Mouse (Mus musculus) midbrain, postnatal 0 days (tissue): Measurements from ENCODE around the gene Gm36245. TPM values are rescaled to one million over a fixed set of nuclear protein-coding genes. Genes with fewer than 3 reads are reported as not detected.

Experiments used
- ATAC-seq: fragments of 200-750 bp; cut with Nextera tagmentation; 2 replicates; pipeline ENCODE4 v1.8.0; 2017; ENCODE audit warnings: moderate number of reproducible peaks, mild to moderate bottlenecking, moderate TSS enrichment, moderate library complexity; ENCODE audit not compliant: low FRiP score
- DNase-seq: peaks from one replicate; pipeline ENCODE4 v3.0.0-alpha.2; 2015; ENCODE audit warnings: low spot score
- H3K27ac ChIP-seq: fragments of 300-500 bp; sonication (generic); 2 replicates; pipeline ENCODE4 v1.5.1; 2014; ENCODE audit warnings: low read depth, mild to moderate bottlenecking, low read length, mixed read lengths
- H3K27me3 ChIP-seq: fragments of 300-500 bp; sonication (generic); 2 replicates; pipeline ENCODE4 v1.6.1; 2014; ENCODE audit warnings: low read length, control low read depth, mixed read lengths; ENCODE audit not compliant: insufficient read depth
- H3K36me3 ChIP-seq: fragments of 300-500 bp; sonication (generic); 2 replicates; pipeline ENCODE4 v1.6.1; 2014; ENCODE audit warnings: low read length, control low read depth, mixed read lengths; ENCODE audit not compliant: insufficient read depth
- H3K4me1 ChIP-seq: fragments of 300-500 bp; sonication (generic); 2 replicates; pipeline ENCODE4 v1.6.1; 2014; ENCODE audit warnings: mild to moderate bottlenecking, control low read depth, antibody characterized with exemption, low read length, mixed read lengths; ENCODE audit not compliant: insufficient read depth
- H3K4me2 ChIP-seq: fragments of 300-500 bp; sonication (generic); 2 replicates; pipeline ENCODE4 v1.6.1; 2014; ENCODE audit warnings: low read depth, mild to moderate bottlenecking, low read length, mixed read lengths; ENCODE audit not compliant: poor library complexity, severe bottlenecking
- H3K4me3 ChIP-seq: fragments of 300-500 bp; sonication (generic); 2 replicates; pipeline ENCODE4 v1.5.1; 2014; ENCODE audit warnings: low read depth, mild to moderate bottlenecking, low read length, moderate library complexity
- H3K9ac ChIP-seq: fragments of 300-500 bp; sonication (generic); replicated peaks from 2 replicates; pipeline ENCODE4 v1.6.1; 2014; ENCODE audit warnings: mild to moderate bottlenecking, low read length, moderate library complexity, mixed read lengths; ENCODE audit not compliant: poor library complexity, severe bottlenecking
- H3K9me3 ChIP-seq: fragments of 300-500 bp; sonication (generic); 2 replicates; pipeline ENCODE4 v1.6.1; 2016; ENCODE audit warnings: low read length, control low read depth
- CTCF ChIP-seq: IDR thresholded peaks from 2 replicates; pipeline ENCODE4 v1.5.1; 2016; ENCODE audit warnings: antibody characterized with exemption, mild to moderate bottlenecking
- WGBS: fragments of 180-500 bp; shearing (Covaris S2); extraction: QIAGEN DNeasy Blood & Tissue Kit; methylation state at CpG from one replicate; pipeline ENCODE4 v1.1.7; 2014; 5-methylcytosine and 5-hydroxymethylcytosine counted together
- polyA plus RNA-seq: library from polyadenylated mRNA; unstranded; fragments of >200 nt; fragmentation: Nextera tagmentation; extraction: Ambion mirVana; gene quantifications from 2 replicates; pipeline ENCODE4 v1.2.1, GENCODE M21; 2015
- total RNA-seq: library from RNA; depleted of rRNA; stranded (reverse); fragments of >200 nt; gene quantifications from 2 replicates; pipeline ENCODE4 v1.2.3, GENCODE M21; 2014; rRNA removed

Gm36245 gene
- not detected in 2 replicates for total RNA-seq
- not detected in 2 replicates for polyA plus RNA-seq

- no peak for ATAC-seq
- no peaks in the 10 kb centered on the region for H3K27me3 ChIP-seq
- H3K4me1 ChIP-seq = no peaks in the 10 kb centered on the region
- DNase-seq = peak; percentile 9
- no peaks in the 10 kb centered on the region for H3K9me3 ChIP-seq
- no peak within 1 kb of the TSS for H3K27ac ChIP-seq
- no peaks in the 10 kb centered on the region for H3K36me3 ChIP-seq
- no peak for TF ChIP-seq CTCF
- H3K4me2 ChIP-seq = no peak within 1 kb of the TSS
- H3K9ac ChIP-seq = no peak within 1 kb of the TSS
- 72% methylated on average over 1 of the region's 1 CpGs for WGBS
- H3K4me3 ChIP-seq = no peak within 1 kb of the TSS
Observed at GRCm38 (mm10) chr15:77598958-77599357, at the start of gene Gm36245. Gm36245 (plus strand) TSS chr15:77599258.

DNA sequence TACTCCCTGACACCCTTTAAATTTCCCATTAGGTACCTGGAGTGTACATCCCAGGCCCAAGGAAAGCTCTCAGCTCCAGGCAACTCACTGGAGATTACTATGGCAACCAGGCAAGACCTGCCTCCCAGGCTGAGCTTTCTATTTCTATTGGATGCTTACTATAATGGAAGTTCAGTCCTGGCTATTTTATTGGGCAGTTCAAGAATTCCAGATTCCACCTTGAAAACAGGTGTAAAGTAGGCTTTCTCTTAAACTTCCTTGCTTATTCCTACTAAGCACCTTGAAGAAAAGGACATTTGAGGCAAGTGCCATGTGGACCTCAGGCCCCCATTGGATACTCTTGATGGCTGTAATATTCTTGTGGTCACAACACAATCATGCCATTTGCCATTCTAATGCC, 37.3 kb upstream of the Gm36245 start, which contains the start of gene 1700025B11Rik:
Gene 1700025B11Rik (minus strand): TSS at position 101 of the 400 bp plus-strand sequence.
- Histone ChIP-seq H3K27ac (no peak within 1 kb of the TSS), H3K4me2 (no peak within 1 kb of the TSS), H3K4me1 (no peaks in the 10 kb centered on the region), H3K36me3 (no peaks in the 10 kb centered on the region), H3K27me3 (no peaks in the 10 kb centered on the region), H3K9ac (no peak within 1 kb of the TSS), H3K9me3 (no peaks in the 10 kb centered on the region), H3K4me3 (no peak within 1 kb of the TSS)
- DNase-seq (no peak), ATAC-seq (no peak)
- TF ChIP-seq CTCF = no peak

- no peak for ATAC-seq
Observed at GRCm38 (mm10) chr15:77563219-77563618, 35.8 kb upstream of the Gm36245 start.

DNA sequence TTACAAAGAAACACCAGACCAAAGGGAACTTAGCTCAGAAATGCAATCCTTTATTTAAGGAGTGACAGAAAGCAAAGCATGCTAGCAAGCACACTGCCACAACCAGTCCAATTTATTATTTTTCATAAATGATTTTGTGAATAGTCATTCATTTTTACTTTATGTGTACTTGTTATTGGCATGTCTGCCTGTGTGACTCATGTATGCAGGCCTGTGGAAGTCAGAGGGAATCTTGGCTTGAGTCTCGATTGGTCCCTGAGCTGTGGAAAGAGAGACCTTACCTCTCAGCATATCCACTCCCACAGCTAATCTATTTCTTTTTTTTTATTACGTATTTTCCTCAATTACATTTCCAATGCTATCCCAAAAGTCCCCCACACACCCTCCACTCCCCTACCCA, 20.3 kb upstream of the Gm36245 start:
- Histone ChIP-seq H3K9me3 (no peaks in the 10 kb centered on the region; the same call in 1 of the 2 replicates), H3K27me3 (no peaks in the 10 kb centered on the region), H3K4me3 (no peak overlapping the region), H3K9ac (no peak overlapping the region), H3K4me1 (no peaks in the 10 kb centered on the region), H3K27ac (no peak overlapping the region), H3K36me3 (no peaks in the 10 kb centered on the region), H3K4me2 (no peak overlapping the region)
- DNase-seq (no peak), ATAC-seq (no peak)
- no peak for TF ChIP-seq CTCF
- 94% methylated on average over 2 of the region's 2 CpGs for WGBS

More at GRCm38 (mm10) chr15:77563219-77563618, 35.8 kb upstream of the Gm36245 start:
- no peak overlapping the region for H3K27ac ChIP-seq
- no peak for DNase-seq
- peak; percentile 56 for TF ChIP-seq CTCF
- H3K9me3 ChIP-seq = no peaks in the 10 kb centered on the region
- no peaks in the 10 kb centered on the region for H3K4me1 ChIP-seq
- H3K4me3 ChIP-seq = no peak overlapping the region
- H3K4me2 ChIP-seq = no peak overlapping the region
- no peaks in the 10 kb centered on the region for H3K27me3 ChIP-seq
- H3K9ac ChIP-seq = no peak overlapping the region
- no peaks in the 10 kb centered on the region for H3K36me3 ChIP-seq

GRCm38 (mm10) chr15:77579311-77579710, 19.7 kb upstream of the Gm36245 start:
- no peak for DNase-seq
- H3K9ac ChIP-seq = no peak overlapping the region
- TF ChIP-seq CTCF = no peak
- 90% methylated on average over 4 of the region's 4 CpGs for WGBS
- no peak overlapping the region for H3K27ac ChIP-seq
- no peaks in the 10 kb centered on the region; the same call in 1 of the 2 replicates for H3K9me3 ChIP-seq
- ATAC-seq = no peak
- no peaks in the 10 kb centered on the region for H3K4me1 ChIP-seq
- no peak overlapping the region for H3K4me3 ChIP-seq
- no peaks in the 10 kb centered on the region for H3K36me3 ChIP-seq
- H3K27me3 ChIP-seq = no peaks in the 10 kb centered on the region
- no peak overlapping the region for H3K4me2 ChIP-seq

DNA sequence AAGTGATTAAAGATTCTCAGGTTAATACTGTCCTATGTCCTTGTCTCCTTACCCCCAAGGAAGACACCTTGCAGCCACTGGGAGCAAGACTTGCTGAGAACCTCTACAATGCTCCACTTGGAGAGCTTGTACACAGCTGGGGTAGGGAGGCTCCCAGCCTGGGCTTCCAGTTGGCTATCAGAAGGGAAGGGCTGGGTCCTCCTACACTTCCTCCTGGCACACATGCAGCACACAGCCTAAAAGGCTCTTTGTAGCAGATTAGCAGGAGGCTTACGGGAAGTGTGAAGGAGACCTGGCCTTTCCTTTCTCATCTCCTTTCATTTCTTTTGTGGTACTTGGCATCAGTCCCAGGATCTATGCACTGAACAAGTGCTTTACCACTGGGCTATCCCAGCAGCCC, 17.4 kb upstream of the Gm36245 start:
- Histone ChIP-seq H3K4me3 (no peak overlapping the region), H3K9ac (no peak overlapping the region), H3K9me3 (no peaks in the 10 kb centered on the region; the same call in 1 of the 2 replicates), H3K27me3 (no peaks in the 10 kb centered on the region), H3K4me2 (no peak overlapping the region), H3K27ac (no peak overlapping the region), H3K36me3 (no peaks in the 10 kb centered on the region), H3K4me1 (no peaks in the 10 kb centered on the region)
- 30% methylated on average over 1 of the region's 1 CpGs for WGBS
- DNase-seq (no peak), ATAC-seq (no peak)
- TF ChIP-seq CTCF = no peak
